Mouse (Mus musculus) hindbrain, embryonic 15.5 days (tissue): ENCODE measurements at regions not wholly inside any gene's neighbourhood (a gene's known extent, or its start where the extent isn't known, plus 50 kb on each side); places are given as distances from the start of the nearest gene placed in this dataset.

Experiments used
- ATAC-seq: fragments of 200-750 bp; cut with Nextera tagmentation; 2 replicates; pipeline ENCODE4 v1.8.0; 2017; ENCODE audit warnings: low read depth, moderate number of reproducible peaks, moderate TSS enrichment; ENCODE audit not compliant: low FRiP score
- H3K27ac ChIP-seq: fragments of 300-500 bp; sonication (generic); replicated peaks from 2 replicates; pipeline ENCODE4 v1.5.1; 2015; ENCODE audit warnings: mild to moderate bottlenecking, inconsistent platforms
- H3K27me3 ChIP-seq: fragments of 300-500 bp; sonication (generic); 2 replicates; pipeline ENCODE4 v1.6.1; 2015; ENCODE audit warnings: control low read depth, inconsistent platforms
- H3K36me3 ChIP-seq: fragments of 300-500 bp; sonication (generic); 2 replicates; pipeline ENCODE4 v1.6.1; 2015; ENCODE audit warnings: control low read depth, inconsistent platforms
- H3K4me1 ChIP-seq: fragments of 300-500 bp; sonication (generic); replicated peaks from 2 replicates; pipeline ENCODE4 v1.6.1; 2015; ENCODE audit warnings: control low read depth, inconsistent platforms
- H3K4me2 ChIP-seq: fragments of 300-500 bp; sonication (generic); 2 replicates; pipeline ENCODE4 v1.6.1; 2015; ENCODE audit warnings: moderate library complexity, mild to moderate bottlenecking, inconsistent platforms
- H3K4me3 ChIP-seq: fragments of 300-500 bp; sonication (generic); 2 replicates; pipeline ENCODE4 v1.5.1; 2015; ENCODE audit warnings: mild to moderate bottlenecking, inconsistent platforms
- H3K9ac ChIP-seq: fragments of 300-500 bp; sonication (generic); 2 replicates; pipeline ENCODE4 v1.6.1; 2015; ENCODE audit warnings: inconsistent platforms
- H3K9me3 ChIP-seq: fragments of 300-500 bp; sonication (generic); 2 replicates; pipeline ENCODE4 v1.6.1; 2016; ENCODE audit warnings: control low read depth, inconsistent platforms
- WGBS: fragments of 180-500 bp; shearing (Covaris S2); methylation state at CpG from one replicate; pipeline ENCODE4 v1.1.7; 2015; 5-methylcytosine and 5-hydroxymethylcytosine counted together

- 64% methylated on average over 1 of the region's 1 CpGs for WGBS
- H3K9ac ChIP-seq: no peak overlapping the region
Observed at GRCm38 (mm10) chr14:31946032-31946431, 82.8 kb upstream of the Galnt15 start.

GRCm38 (mm10) chr14:31947246-31947645, 81.5 kb upstream of the Galnt15 start:
- Histone ChIP-seq H3K4me1 (no peaks in the 10 kb centered on the region), H3K36me3 (no peaks in the 10 kb centered on the region), H3K9me3 (no peaks in the 10 kb centered on the region), H3K27ac (no peak overlapping the region), H3K4me3 (no peak overlapping the region), H3K27me3 (no peaks in the 10 kb centered on the region), H3K9ac (no peak overlapping the region), H3K4me2 (no peak overlapping the region)
- 37% methylated on average over 7 of the region's 7 CpGs for WGBS
- no peak for ATAC-seq

More at GRCm38 (mm10) chr14:31946032-31946431, 82.8 kb upstream of the Galnt15 start:
- ATAC-seq: no peak
- Histone ChIP-seq H3K27me3 (no peaks in the 10 kb centered on the region), H3K9me3 (no peaks in the 10 kb centered on the region), H3K4me3 (no peak overlapping the region), H3K4me1 (no peaks in the 10 kb centered on the region), H3K27ac (no peak overlapping the region), H3K36me3 (no peaks in the 10 kb centered on the region), H3K4me2 (no peak overlapping the region)

GRCm38 (mm10) chr14:31951894-31952293, 76.9 kb upstream of the Galnt15 start:
- H3K27ac ChIP-seq: no peak overlapping the region
- no peaks in the 10 kb centered on the region for H3K9me3 ChIP-seq
- no peaks in the 10 kb centered on the region for H3K4me1 ChIP-seq
- ATAC-seq: no peak
- H3K27me3 ChIP-seq: no peaks in the 10 kb centered on the region
- no peak overlapping the region for H3K4me3 ChIP-seq
- H3K36me3 ChIP-seq: no peaks in the 10 kb centered on the region
- WGBS: 90% methylated on average over 3 of the region's 3 CpGs
- H3K9ac ChIP-seq: no peak overlapping the region
- no peak overlapping the region for H3K4me2 ChIP-seq

- no peaks in the 10 kb centered on the region for H3K27me3 ChIP-seq
- H3K9me3 ChIP-seq: no peaks in the 10 kb centered on the region
- no peak overlapping the region for H3K4me3 ChIP-seq
- WGBS: 89% methylated on average over 4 of the region's 4 CpGs
- no peaks in the 10 kb centered on the region for H3K4me1 ChIP-seq
- no peak overlapping the region for H3K4me2 ChIP-seq
- ATAC-seq: no peak
- no peaks in the 10 kb centered on the region for H3K36me3 ChIP-seq
- no peak overlapping the region for H3K27ac ChIP-seq
- H3K9ac ChIP-seq: no peak overlapping the region
Observed at GRCm38 (mm10) chr14:31953783-31954182, 75.0 kb upstream of the Galnt15 start.

GRCm38 (mm10) chr14:31954945-31955344, 73.8 kb upstream of the Galnt15 start:
- ATAC-seq: peak; percentile 65; the same call in 1 of the 2 replicates
- Histone ChIP-seq H3K4me3 (no peak overlapping the region), H3K4me2 (no peak overlapping the region), H3K36me3 (no peaks in the 10 kb centered on the region), H3K27ac (no peak overlapping the region), H3K4me1 (no peaks in the 10 kb centered on the region), H3K9ac (no peak overlapping the region), H3K9me3 (no peaks in the 10 kb centered on the region), H3K27me3 (no peaks in the 10 kb centered on the region)
- 4% methylated on average over 4 of the region's 4 CpGs for WGBS

- Histone ChIP-seq H3K36me3 (no peaks in the 10 kb centered on the region), H3K9ac (no peak overlapping the region), H3K27ac (no peak overlapping the region), H3K27me3 (no peaks in the 10 kb centered on the region), H3K4me1 (no peaks in the 10 kb centered on the region), H3K4me3 (no peak overlapping the region), H3K4me2 (no peak overlapping the region), H3K9me3 (no peaks in the 10 kb centered on the region)
- no peak for ATAC-seq
- WGBS: 91% methylated on average over 10 of the region's 10 CpGs
Observed at GRCm38 (mm10) chr14:31957211-31957638, 71.6 kb upstream of the Galnt15 start.

- H3K4me1 ChIP-seq: no peaks in the 10 kb centered on the region
- no peak overlapping the region for H3K9ac ChIP-seq
- no peaks in the 10 kb centered on the region for H3K27me3 ChIP-seq
- H3K4me2 ChIP-seq: no peak overlapping the region
- H3K36me3 ChIP-seq: no peaks in the 10 kb centered on the region
- H3K9me3 ChIP-seq: no peaks in the 10 kb centered on the region
- WGBS: 92% methylated on average over 9 of the region's 9 CpGs
- no peak overlapping the region for H3K27ac ChIP-seq
- no peak overlapping the region for H3K4me3 ChIP-seq
- no peak for ATAC-seq
Observed at GRCm38 (mm10) chr14:31960201-31960854, 68.5 kb upstream of the Galnt15 start.

- Histone ChIP-seq H3K9ac (no peak overlapping the region), H3K4me3 (no peak overlapping the region), H3K27me3 (no peaks in the 10 kb centered on the region), H3K27ac (no peak overlapping the region), H3K4me2 (no peak overlapping the region), H3K36me3 (no peaks in the 10 kb centered on the region), H3K9me3 (no peaks in the 10 kb centered on the region), H3K4me1 (no peaks in the 10 kb centered on the region)
- no peak for ATAC-seq
- 87% methylated on average over 5 of the region's 5 CpGs for WGBS
Observed at GRCm38 (mm10) chr14:31961442-31961841, 67.3 kb upstream of the Galnt15 start.

GRCm38 (mm10) chr14:31963131-31963911, 65.5 kb upstream of the Galnt15 start:
- Histone ChIP-seq H3K27ac (no peak overlapping the region), H3K27me3 (no peaks in the 10 kb centered on the region), H3K36me3 (no peaks in the 10 kb centered on the region), H3K9me3 (no peaks in the 10 kb centered on the region), H3K4me3 (no peak overlapping the region), H3K4me2 (no peak overlapping the region), H3K9ac (no peak overlapping the region), H3K4me1 (no peaks in the 10 kb centered on the region)
- 54% methylated on average over 12 of the region's 12 CpGs for WGBS
- no peak for ATAC-seq

- no peak for ATAC-seq
- H3K4me1 ChIP-seq: no peaks in the 10 kb centered on the region
- no peak overlapping the region for H3K4me3 ChIP-seq
- 58% methylated on average over 2 of the region's 2 CpGs for WGBS
- H3K9me3 ChIP-seq: no peaks in the 10 kb centered on the region
- no peak overlapping the region for H3K9ac ChIP-seq
- no peak overlapping the region for H3K4me2 ChIP-seq
- H3K27me3 ChIP-seq: no peaks in the 10 kb centered on the region
- H3K36me3 ChIP-seq: no peaks in the 10 kb centered on the region
- H3K27ac ChIP-seq: no peak overlapping the region
Observed at GRCm38 (mm10) chr14:31964076-31964475, 64.7 kb upstream of the Galnt15 start.

GRCm38 (mm10) chr14:31964831-31965230, 64.0 kb upstream of the Galnt15 start:
- Histone ChIP-seq H3K9me3 (no peaks in the 10 kb centered on the region), H3K4me2 (no peak overlapping the region), H3K27ac (no peak overlapping the region), H3K9ac (no peak overlapping the region), H3K27me3 (no peaks in the 10 kb centered on the region), H3K4me1 (no peaks in the 10 kb centered on the region), H3K4me3 (no peak overlapping the region), H3K36me3 (no peaks in the 10 kb centered on the region)
- ATAC-seq: no peak
- 82% methylated on average over 4 of the region's 4 CpGs for whole genome bisulfite sequencing

- 85% methylated on average over 4 of the region's 4 CpGs for WGBS
- Histone ChIP-seq H3K36me3 (no peaks in the 10 kb centered on the region), H3K4me1 (no peaks in the 10 kb centered on the region), H3K9ac (no peak overlapping the region), H3K27me3 (no peaks in the 10 kb centered on the region), H3K4me2 (no peak overlapping the region), H3K9me3 (no peaks in the 10 kb centered on the region), H3K4me3 (no peak overlapping the region), H3K27ac (no peak overlapping the region)
- ATAC-seq: no peak
Observed at GRCm38 (mm10) chr14:31969531-31969930, 59.3 kb upstream of the Galnt15 start.
